Mouse (Mus musculus) telencephalon, adult 2 months (tissue): ENCODE measurements around the gene Cmtm6.
"Not testable (repeated sequence)": the region's sequence is repeated elsewhere in the genome, so short reads cannot be mapped to it uniquely, and the experiment has no call there.

Source experiments
- DNase-seq: peaks from one replicate; pipeline ENCODE4 v3.0.0-alpha.2; 2011; ENCODE audit warnings: low read depth, low spot score

Gene Cmtm6

GRCm38 (mm10) chr9:114731011-114731755, at the start of gene Cmtm6:
TSS of gene Cmtm6 (plus strand) at chr9:114731116.
- DNase-seq: peak; percentile 90

GRCm38 (mm10) chr9:114682193-114682592, 48.7 kb upstream of the Cmtm6 start:
- DNase-seq: no peak

- no peak for DNase-seq
Observed at GRCm38 (mm10) chr9:114686245-114686644, 44.7 kb upstream of the Cmtm6 start.

- no peak for DNase-seq
Observed at GRCm38 (mm10) chr9:114687639-114688038, 43.3 kb upstream of the Cmtm6 start.

GRCm38 (mm10) chr9:114688252-114688952, 42.5 kb upstream of the Cmtm6 start, which contains the start of gene Dync1li1:
TSS of gene Dync1li1 (plus strand) at chr9:114688790.
- peak; percentile 95 for DNase-seq

- no peak for DNase-seq
Observed at GRCm38 (mm10) chr9:114688953-114689407, 41.9 kb upstream of the Cmtm6 start.

- DNase-seq: no peak
Observed at GRCm38 (mm10) chr9:114690119-114690601, 40.8 kb upstream of the Cmtm6 start.

GRCm38 (mm10) chr9:114691112-114691511, 39.8 kb upstream of the Cmtm6 start:
- DNase-seq: no peak

- not testable (repeated sequence) for DNase-seq
Observed at GRCm38 (mm10) chr9:114695662-114696061, 35.3 kb upstream of the Cmtm6 start.

- DNase-seq: no peak
Observed at GRCm38 (mm10) chr9:114697072-114697471, 33.8 kb upstream of the Cmtm6 start.

- no peak for DNase-seq
Observed at GRCm38 (mm10) chr9:114697926-114698325, 33.0 kb upstream of the Cmtm6 start.

GRCm38 (mm10) chr9:114699262-114699661, 31.7 kb upstream of the Cmtm6 start:
- DNase-seq: no peak

- no peak for DNase-seq
Observed at GRCm38 (mm10) chr9:114699882-114700665, 30.8 kb upstream of the Cmtm6 start.

GRCm38 (mm10) chr9:114701031-114701430, 29.9 kb upstream of the Cmtm6 start:
- no peak for DNase-seq

- DNase-seq: no peak
Observed at GRCm38 (mm10) chr9:114701921-114702320, 29.0 kb upstream of the Cmtm6 start.

- no peak for DNase-seq
Observed at GRCm38 (mm10) chr9:114707805-114708204, 23.1 kb upstream of the Cmtm6 start.

- DNase-seq: no peak
Observed at GRCm38 (mm10) chr9:114710345-114710744, 20.6 kb upstream of the Cmtm6 start.

GRCm38 (mm10) chr9:114713481-114713880, 17.4 kb upstream of the Cmtm6 start:
- DNase-seq: no peak

- no peak for DNase-seq
Observed at GRCm38 (mm10) chr9:114716677-114717331, 14.1 kb upstream of the Cmtm6 start.

GRCm38 (mm10) chr9:114727315-114727714, 3.6 kb upstream of the Cmtm6 start:
- DNase-seq: no peak

GRCm38 (mm10) chr9:114728432-114728831, 2.5 kb upstream of the Cmtm6 start:
- not testable (repeated sequence) for DNase-seq
